Mouse (Mus musculus) testis, adult 2 months (tissue): ENCODE data around the gene Gm49394. TPM values are rescaled to one million over a fixed set of nuclear protein-coding genes. Genes with fewer than 3 reads are reported as not detected.

Source experiments
- H3K27ac ChIP-seq: fragments of 200-500 bp; 2 replicates; pipeline ENCODE4 v1.5.1; 2012; ENCODE audit warnings: low read depth, low read length; ENCODE audit not compliant: control insufficient read depth, insufficient read depth
- H3K27me3 ChIP-seq: fragments of 200-500 bp; 2 replicates; pipeline ENCODE4 v1.6.1; 2012; ENCODE audit warnings: mild to moderate bottlenecking, low read length, moderate library complexity; ENCODE audit not compliant: control insufficient read depth, insufficient read depth
- H3K36me3 ChIP-seq: fragments of 200-500 bp; 2 replicates; pipeline ENCODE4 v1.6.1; 2012; ENCODE audit warnings: mild to moderate bottlenecking, low read length; ENCODE audit not compliant: control insufficient read depth, insufficient read depth
- H3K4me1 ChIP-seq: fragments of 200-500 bp; 2 replicates; pipeline ENCODE4 v1.6.1; 2012; ENCODE audit warnings: low read length; ENCODE audit not compliant: control insufficient read depth, insufficient read depth
- H3K4me3 ChIP-seq: fragments of 200-500 bp; 2 replicates; pipeline ENCODE4 v1.5.1; 2012; ENCODE audit warnings: low read depth, mild to moderate bottlenecking, low read length, moderate library complexity, mixed read lengths; ENCODE audit not compliant: control insufficient read depth
- CTCF ChIP-seq: fragments of 200-500 bp; IDR thresholded peaks from 2 replicates; pipeline ENCODE4 v1.5.1; 2012; ENCODE audit warnings: low read depth, mild to moderate bottlenecking, inconsistent platforms, low read length, moderate library complexity; ENCODE audit not compliant: control insufficient read depth, insufficient read depth, insufficient replicate concordance
- POLR2A ChIP-seq: fragments of 200-500 bp; IDR thresholded peaks from 2 replicates; pipeline ENCODE4 v1.6.1; 2012; ENCODE audit warnings: low read depth, mild to moderate bottlenecking, inconsistent platforms, low read length, moderate library complexity; ENCODE audit not compliant: control insufficient read depth
- polyA plus RNA-seq: library from polyadenylated mRNA; depleted of rRNA; stranded (reverse); fragments of >200 nt; gene quantifications from 2 replicates; pipeline ENCODE4 v1.2.3, GENCODE M21; 2012

Gene Gm49394
- polyA plus RNA-seq, 1 experiment = 0.21 TPM

DNA sequence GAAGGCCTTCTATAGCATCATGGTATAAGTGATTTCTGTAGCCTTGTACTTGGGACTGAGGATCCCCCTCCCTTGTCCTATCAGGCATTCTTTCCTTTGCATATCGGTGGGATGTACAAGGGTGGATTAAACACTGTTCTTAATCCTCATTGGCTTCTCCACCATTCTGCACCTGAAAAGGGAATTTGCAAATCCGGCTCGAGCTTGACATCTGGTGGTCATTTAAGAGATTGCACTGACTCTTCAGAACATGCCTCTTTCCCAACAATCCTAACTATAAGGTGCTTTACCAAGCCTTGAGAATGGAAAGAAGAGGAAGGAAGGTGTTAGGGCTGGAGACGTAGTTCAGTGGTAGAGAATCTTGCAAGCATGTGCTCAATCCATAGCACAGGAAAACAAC is 2.4 kb upstream of the Gm49394 start:
- no peaks in the 10 kb centered on the region for H3K4me1 ChIP-seq
- no peak overlapping the region for H3K27ac ChIP-seq
- TF ChIP-seq POLR2A (no peak), CTCF (no peak; the same call in 1 of the 2 replicates)
- H3K4me3 ChIP-seq = no peak overlapping the region
- no peaks in the 10 kb centered on the region for H3K27me3 ChIP-seq
- no peaks in the 10 kb centered on the region for H3K36me3 ChIP-seq

DNA sequence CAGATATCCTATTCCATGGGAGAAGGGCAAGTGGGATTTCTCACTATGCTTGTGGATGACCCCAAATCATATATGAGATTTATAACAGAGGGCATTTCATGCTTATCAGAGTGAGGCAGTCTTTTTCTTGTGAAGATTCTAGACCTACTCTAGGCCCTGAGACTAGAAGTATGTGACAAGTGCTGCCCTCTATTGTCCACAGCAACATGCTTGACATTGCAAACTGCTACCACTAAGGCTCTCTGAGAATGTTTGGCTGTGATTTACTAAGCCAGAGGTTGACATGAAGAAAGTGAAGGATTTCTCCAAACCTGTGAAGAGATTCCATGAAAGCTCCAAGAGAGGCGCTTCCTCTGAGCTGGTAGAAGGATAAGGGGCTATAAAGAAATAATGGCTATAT is 1.3 kb upstream of the Gm49394 start:
- Histone ChIP-seq H3K27ac (no peak overlapping the region), H3K4me1 (no peaks in the 10 kb centered on the region), H3K27me3 (no peaks in the 10 kb centered on the region), H3K36me3 (no peaks in the 10 kb centered on the region), H3K4me3 (no peak overlapping the region)
- TF ChIP-seq POLR2A (no peak), CTCF (no peak)

DNA sequence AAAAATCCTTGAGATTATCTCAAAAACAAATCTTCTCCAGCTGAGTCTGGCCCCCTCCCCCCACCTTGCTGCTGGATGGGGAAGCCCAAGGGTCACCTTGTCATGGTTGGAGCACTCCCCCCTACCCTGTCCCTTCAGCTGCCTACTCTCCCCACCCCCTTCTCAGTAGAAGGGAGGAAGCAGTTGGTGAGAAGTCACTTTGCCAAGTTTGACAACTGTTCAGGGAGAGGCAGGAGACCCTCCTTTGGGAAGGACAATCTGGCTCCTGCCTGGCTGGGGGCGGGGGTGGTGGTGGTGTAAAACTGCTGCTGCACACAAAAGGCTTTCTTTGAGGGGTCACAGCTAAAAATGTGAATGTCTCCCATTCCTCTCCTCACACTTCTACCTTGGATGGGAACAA is 1.4 kb downstream of the Gm49394 start:
- Histone ChIP-seq H3K4me3 (no peak overlapping the region), H3K27ac (no peak overlapping the region), H3K27me3 (peaks cover 2% of the 10 kb centered on the region; the same call in 1 of the 2 replicates), H3K4me1 (peaks cover 6% of the 10 kb centered on the region), H3K36me3 (no peaks in the 10 kb centered on the region)
- TF ChIP-seq CTCF (no peak), POLR2A (no peak)

GRCm38 (mm10) chr7:142667521-142667920 is 2.2 kb downstream of the Gm49394 start:
- TF ChIP-seq POLR2A (no peak), CTCF (no peak)
- Histone ChIP-seq H3K36me3 (no peaks in the 10 kb centered on the region), H3K27me3 (peaks cover 2% of the 10 kb centered on the region; the same call in 1 of the 2 replicates), H3K27ac (no peak overlapping the region), H3K4me1 (peaks cover 6% of the 10 kb centered on the region), H3K4me3 (no peak overlapping the region)

DNA sequence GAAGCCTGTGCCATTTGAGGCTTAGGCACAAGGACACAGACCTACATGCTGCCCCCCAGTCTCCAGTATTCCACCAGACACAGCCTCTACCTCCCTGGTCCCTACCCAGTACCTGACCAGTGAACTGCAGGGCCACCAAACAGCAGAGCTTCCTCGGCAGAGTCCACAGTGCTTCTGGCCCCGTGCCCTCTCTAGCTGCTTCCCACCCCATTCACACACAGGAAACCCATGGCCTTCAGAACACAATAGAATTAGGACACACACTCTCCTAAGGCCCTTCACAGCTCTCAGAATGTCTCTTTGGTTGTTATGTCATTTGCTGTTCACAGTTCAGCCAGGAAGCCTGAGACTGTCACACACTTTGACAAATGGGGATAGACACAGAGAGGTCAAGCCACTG is 3.1 kb downstream of the Gm49394 start, which contains the start of gene Igf2:
TSS of gene Igf2 (minus strand) at position 158 of the 400 bp plus-strand sequence.
- TF ChIP-seq POLR2A = no peak
- no peak for TF ChIP-seq CTCF
- Histone ChIP-seq H3K4me3 (no peak within 1 kb of the TSS), H3K4me1 (peaks cover 6% of the 10 kb centered on the region), H3K27ac (no peak within 1 kb of the TSS), H3K27me3 (peaks cover 2% of the 10 kb centered on the region; the same call in 1 of the 2 replicates), H3K36me3 (no peaks in the 10 kb centered on the region)

GRCm38 (mm10) chr7:142666109-142666508 is 3.6 kb downstream of the Gm49394 start:
- H3K27me3 ChIP-seq = peaks cover 2% of the 10 kb centered on the region; the same call in 1 of the 2 replicates
- no peak for TF ChIP-seq CTCF
- H3K36me3 ChIP-seq = no peaks in the 10 kb centered on the region
- H3K4me1 ChIP-seq = peaks cover 6% of the 10 kb centered on the region
- no peak overlapping the region for H3K4me3 ChIP-seq
- no peak overlapping the region for H3K27ac ChIP-seq

DNA sequence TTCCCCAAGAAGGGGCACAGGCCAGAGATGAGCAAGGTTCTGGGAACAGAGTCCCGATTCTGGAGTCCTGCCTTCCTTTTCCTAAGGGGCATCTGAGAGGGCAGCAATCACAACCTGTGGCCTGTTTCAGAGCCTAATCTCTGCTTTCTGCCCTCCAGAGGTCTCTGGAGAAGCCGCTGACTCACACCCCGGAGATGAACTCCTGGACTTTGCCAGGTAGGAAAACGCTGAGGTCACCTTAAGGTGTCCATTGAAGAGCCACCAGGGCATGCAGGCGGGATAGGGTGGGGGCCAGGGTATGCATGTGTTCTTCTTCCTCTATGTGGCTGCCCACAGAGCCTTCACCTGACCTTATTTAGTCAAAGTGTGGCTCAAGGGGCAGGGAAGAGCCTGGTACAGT is 4.4 kb downstream of the Gm49394 start:
- Histone ChIP-seq H3K4me3 (no peak overlapping the region), H3K4me1 (peaks cover 9% of the 10 kb centered on the region), H3K27me3 (peaks cover 2% of the 10 kb centered on the region; the same call in 1 of the 2 replicates), H3K36me3 (no peaks in the 10 kb centered on the region), H3K27ac (no peak overlapping the region)
- no peak for TF ChIP-seq POLR2A
- TF ChIP-seq CTCF = no peak
